Mouse (Mus musculus) heart, embryonic 11.5 days (tissue): ENCODE measurements around the gene Cbx5. TPM values are rescaled to one million over a fixed set of nuclear protein-coding genes. Genes with fewer than 3 reads are reported as not detected.
"Not testable (repeated sequence)": the region's sequence is repeated elsewhere in the genome, so short reads cannot be mapped to it uniquely, and the experiment has no call there.

Experiments used
- ATAC-seq: fragments of 200-750 bp; cut with Nextera tagmentation; replicated peaks from 2 replicates; pipeline ENCODE4 v1.8.0; 2017; ENCODE audit warnings: moderate library complexity; ENCODE audit not compliant: insufficient number of reproducible peaks, low FRiP score, low TSS enrichment
- H3K27ac ChIP-seq: fragments of 300-500 bp; sonication (generic); 2 replicates; pipeline ENCODE4 v1.5.1; 2014; ENCODE audit warnings: mild to moderate bottlenecking, low read depth, low read length
- H3K27me3 ChIP-seq: fragments of 300-500 bp; sonication (generic); 2 replicates; pipeline ENCODE4 v1.6.1; 2014; ENCODE audit warnings: mild to moderate bottlenecking, low read length, mixed read lengths; ENCODE audit not compliant: control insufficient read depth, insufficient read depth
- H3K36me3 ChIP-seq: fragments of 300-500 bp; sonication (generic); 2 replicates; pipeline ENCODE4 v1.6.1; 2014; ENCODE audit warnings: mild to moderate bottlenecking, low read length, moderate library complexity, mixed read lengths; ENCODE audit not compliant: control insufficient read depth, insufficient read depth
- H3K4me1 ChIP-seq: fragments of 300-500 bp; sonication (generic); 2 replicates; pipeline ENCODE4 v1.6.1; 2014; ENCODE audit warnings: low read length; ENCODE audit not compliant: control insufficient read depth, insufficient read depth
- H3K4me2 ChIP-seq: fragments of 300-500 bp; sonication (generic); 2 replicates; pipeline ENCODE4 v1.6.1; 2014; ENCODE audit warnings: mild to moderate bottlenecking, moderate library complexity
- H3K4me3 ChIP-seq: fragments of 300-500 bp; sonication (generic); 2 replicates; pipeline ENCODE4 v1.5.1; 2014; ENCODE audit warnings: low read depth, low read length
- H3K9ac ChIP-seq: fragments of 300-500 bp; sonication (generic); 2 replicates; pipeline ENCODE4 v1.6.1; 2014; ENCODE audit warnings: mild to moderate bottlenecking, low read depth, low read length, moderate library complexity
- H3K9me3 ChIP-seq: fragments of 300-500 bp; sonication (generic); replicated peaks from 2 replicates; pipeline ENCODE4 v1.6.1; 2016; ENCODE audit warnings: low read length; ENCODE audit not compliant: control insufficient read depth
- WGBS: fragments of 180-500 bp; shearing (Covaris S2); extraction: QIAGEN DNeasy Blood & Tissue Kit; methylation state at CpG from one replicate; pipeline ENCODE4 v1.1.7; 2014; ENCODE audit not compliant: insufficient replicate concordance; 5-methylcytosine and 5-hydroxymethylcytosine counted together
- polyA plus RNA-seq: library from polyadenylated mRNA; unstranded; fragments of >200 nt; fragmentation: Nextera tagmentation; extraction: Ambion mirVana; gene quantifications from 2 replicates; pipeline ENCODE4 v1.2.1, GENCODE M21; 2014

Cbx5 gene
- polyA plus RNA-seq, 1 experiment from 2014 or later = 139 TPM

DNA sequence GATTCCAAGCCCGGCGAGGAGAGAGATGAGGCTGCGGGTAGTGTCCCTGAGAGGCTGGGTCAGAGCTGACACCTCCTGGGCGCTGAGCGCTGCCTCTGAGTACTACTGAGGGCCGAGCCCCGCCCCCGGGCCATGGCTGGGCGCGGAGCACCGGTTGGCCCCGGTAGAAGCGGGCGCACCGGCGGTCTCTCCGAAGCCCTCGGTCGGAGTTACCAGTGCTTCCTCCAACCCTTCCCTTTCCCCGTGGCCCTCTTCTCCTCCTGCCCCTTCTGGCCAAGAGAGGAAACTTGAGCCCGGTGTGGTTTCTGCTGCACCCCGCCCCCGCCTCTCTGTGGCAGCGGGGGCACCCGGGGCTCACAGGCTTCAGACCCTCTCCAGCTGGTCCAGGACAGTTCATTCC is 15.6 kb upstream of the Cbx5 start:
- Histone ChIP-seq H3K4me3 (peak overlapping the region; percentile 57), H3K9me3 (no peaks in the 10 kb centered on the region), H3K27ac (peak overlapping the region; percentile 52), H3K27me3 (no peaks in the 10 kb centered on the region), H3K36me3 (no peaks in the 10 kb centered on the region), H3K4me2 (peak overlapping the region; percentile 89), H3K4me1 (peaks cover 23% of the 10 kb centered on the region), H3K9ac (peak overlapping the region; percentile 79)
- WGBS = under 1% methylated on average over 25 of the region's 25 CpGs
- ATAC-seq = peak; percentile 47

DNA sequence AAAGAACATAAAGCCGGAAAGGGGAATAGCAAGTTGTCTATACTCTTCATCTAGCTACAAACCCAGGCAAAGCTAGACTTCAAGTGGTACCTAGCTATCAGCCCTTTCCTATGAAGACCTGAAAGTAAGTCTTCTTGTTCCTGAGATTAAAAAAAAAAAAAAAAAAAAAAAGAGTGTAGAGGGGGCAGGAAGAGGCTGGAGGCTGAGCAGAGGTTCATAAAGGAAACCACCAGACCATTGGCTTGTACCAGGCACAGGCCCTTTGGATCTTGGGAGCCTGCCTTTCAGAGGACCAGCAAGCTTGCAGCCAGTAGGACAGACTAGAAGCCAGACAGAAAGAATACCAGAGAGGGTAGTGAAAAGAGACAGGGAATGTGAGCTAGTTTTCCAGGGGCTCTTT is 13.7 kb upstream of the Cbx5 start:
- H3K9me3 ChIP-seq = no peaks in the 10 kb centered on the region
- peak overlapping the region; percentile 64 for H3K27ac ChIP-seq
- H3K9ac ChIP-seq = peak overlapping the region; percentile 58; the same call in 1 of the 2 replicates
- H3K27me3 ChIP-seq = no peaks in the 10 kb centered on the region
- no peak for ATAC-seq
- H3K4me2 ChIP-seq = peak overlapping the region; percentile 58
- WGBS = 95% methylated on average over 1 of the region's 1 CpGs
- peaks cover 7% of the 10 kb centered on the region; the same call in 1 of the 2 replicates for H3K36me3 ChIP-seq
- H3K4me3 ChIP-seq = peak overlapping the region; percentile 57
- peaks cover 18% of the 10 kb centered on the region for H3K4me1 ChIP-seq

DNA sequence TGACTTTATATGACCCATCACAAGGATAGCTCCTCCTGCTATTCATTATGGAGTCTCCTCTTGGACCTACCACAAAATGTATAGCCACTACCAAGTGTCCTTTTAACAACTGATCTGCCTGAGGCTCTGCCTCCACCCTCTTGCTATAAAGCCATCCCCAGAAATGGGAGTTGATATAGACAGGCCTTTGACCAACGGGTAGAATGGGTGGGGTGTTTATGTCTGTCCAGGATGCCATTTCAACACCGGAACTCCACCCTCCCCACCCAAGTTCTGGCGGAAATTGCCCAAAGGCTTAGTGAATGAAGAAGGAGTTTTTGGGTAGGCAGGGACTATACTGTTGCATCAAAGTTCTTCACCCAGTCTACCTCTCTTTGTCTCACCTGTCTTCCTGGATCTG is 13.0 kb upstream of the Cbx5 start:
- no peaks in the 10 kb centered on the region for H3K27me3 ChIP-seq
- peak overlapping the region; percentile 57 for H3K4me3 ChIP-seq
- peaks cover 12% of the 10 kb centered on the region for H3K4me1 ChIP-seq
- ATAC-seq = peak; percentile 36; the same call in 1 of the 2 replicates
- H3K9me3 ChIP-seq = no peaks in the 10 kb centered on the region
- H3K9ac ChIP-seq = peak overlapping the region; percentile 12; the same call in 1 of the 2 replicates
- peak overlapping the region; percentile 58 for H3K4me2 ChIP-seq
- WGBS = 71% methylated on average over 3 of the region's 3 CpGs
- H3K27ac ChIP-seq = peak overlapping the region; percentile 76
- H3K36me3 ChIP-seq = peaks cover 13% of the 10 kb centered on the region; the same call in 1 of the 2 replicates

DNA sequence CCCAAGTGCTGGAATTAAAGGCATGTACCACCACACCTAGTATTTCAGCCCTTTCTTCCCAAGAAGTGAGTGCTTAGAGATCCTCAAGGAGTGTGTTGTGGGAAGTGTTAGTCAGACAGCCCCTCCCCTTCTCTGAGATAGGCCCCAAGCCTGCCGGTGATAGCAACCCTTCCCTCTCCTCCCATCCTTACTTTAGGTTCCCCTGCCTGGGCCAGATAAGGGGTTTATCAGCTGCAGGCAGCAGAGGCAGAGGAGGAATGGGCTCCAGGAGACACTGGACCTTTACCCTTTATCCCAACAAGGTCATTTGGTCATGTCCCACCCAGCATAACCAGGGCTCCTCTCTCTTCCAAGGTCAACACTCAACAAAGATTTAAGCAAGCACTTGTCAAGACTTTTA is 12.0 kb upstream of the Cbx5 start:
- Histone ChIP-seq H3K27me3 (no peaks in the 10 kb centered on the region), H3K4me2 (peak overlapping the region; percentile 58), H3K4me1 (peaks cover 9% of the 10 kb centered on the region), H3K9ac (no peak overlapping the region), H3K36me3 (peaks cover 22% of the 10 kb centered on the region), H3K27ac (peak overlapping the region; percentile 76), H3K4me3 (peak overlapping the region; percentile 16; the same call in 1 of the 2 replicates), H3K9me3 (no peaks in the 10 kb centered on the region)
- peak; percentile 67 for ATAC-seq
- WGBS = 4% methylated on average over 1 of the region's 1 CpGs

DNA sequence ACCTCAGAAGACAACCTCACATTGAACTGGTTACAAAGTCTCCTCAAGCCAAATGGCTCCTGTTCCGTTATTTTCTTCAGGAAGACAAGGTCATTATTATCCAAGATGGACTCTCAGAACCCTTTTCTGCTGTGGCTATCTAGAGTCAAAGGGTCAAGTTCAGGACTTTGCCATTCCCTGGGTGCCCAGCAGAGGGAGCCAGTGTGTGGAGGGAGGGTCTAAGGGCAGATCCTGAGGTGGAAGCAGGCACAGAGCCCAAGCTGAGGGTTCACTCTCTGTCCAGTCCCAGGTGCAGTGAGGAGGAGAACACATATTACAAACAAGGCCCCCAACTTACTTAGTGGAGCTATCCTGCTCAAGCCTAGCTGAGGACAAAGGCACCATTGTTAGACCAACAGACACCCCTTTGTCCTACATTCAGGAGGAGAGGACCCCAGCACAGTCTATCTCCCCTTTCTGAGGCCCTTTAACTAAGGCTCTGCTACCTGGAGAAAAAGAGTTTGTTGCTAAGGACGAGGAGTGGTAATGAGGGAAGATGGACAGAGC is 10.7 kb upstream of the Cbx5 start:
- no peak for ATAC-seq
- peak overlapping the region; percentile 58 for H3K4me2 ChIP-seq
- peaks cover 32% of the 10 kb centered on the region for H3K36me3 ChIP-seq
- H3K4me3 ChIP-seq = peak overlapping the region; percentile 16
- no peaks in the 10 kb centered on the region for H3K27me3 ChIP-seq
- H3K27ac ChIP-seq = peak overlapping the region; percentile 50
- WGBS = 30% methylated on average over 2 of the region's 2 CpGs
- peaks cover 9% of the 10 kb centered on the region for H3K4me1 ChIP-seq
- no peaks in the 10 kb centered on the region for H3K9me3 ChIP-seq
- peak overlapping the region; percentile 60 for H3K9ac ChIP-seq

DNA sequence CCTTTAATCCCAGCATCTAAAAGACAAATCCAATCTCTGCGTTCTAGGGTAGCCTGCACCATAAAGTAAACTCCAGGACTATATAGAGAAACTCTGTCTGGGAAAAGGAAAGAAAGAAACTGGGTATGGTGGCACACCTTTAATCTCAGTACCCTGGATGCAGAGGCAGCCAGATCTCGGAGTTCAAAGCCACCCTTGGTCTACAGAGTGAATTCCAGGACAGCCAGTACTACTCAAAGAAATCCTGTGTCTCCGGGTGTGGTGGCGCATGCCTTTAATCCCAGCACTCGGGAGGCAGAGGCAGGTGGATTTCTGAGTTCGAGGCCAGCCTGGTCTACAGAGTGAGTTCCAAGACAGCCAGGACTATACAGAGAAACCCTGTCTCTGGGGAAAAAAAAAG is 9.9 kb upstream of the Cbx5 start:
- H3K9me3 ChIP-seq, H3K4me3 ChIP-seq, H3K4me1 ChIP-seq, ATAC-seq, H3K27ac ChIP-seq, H3K9ac ChIP-seq, H3K4me2 ChIP-seq, H3K27me3 ChIP-seq: not testable (repeated sequence)
- 88% methylated on average over 6 of the region's 6 CpGs for WGBS
- peaks cover 33% of the 10 kb centered on the region for H3K36me3 ChIP-seq

DNA sequence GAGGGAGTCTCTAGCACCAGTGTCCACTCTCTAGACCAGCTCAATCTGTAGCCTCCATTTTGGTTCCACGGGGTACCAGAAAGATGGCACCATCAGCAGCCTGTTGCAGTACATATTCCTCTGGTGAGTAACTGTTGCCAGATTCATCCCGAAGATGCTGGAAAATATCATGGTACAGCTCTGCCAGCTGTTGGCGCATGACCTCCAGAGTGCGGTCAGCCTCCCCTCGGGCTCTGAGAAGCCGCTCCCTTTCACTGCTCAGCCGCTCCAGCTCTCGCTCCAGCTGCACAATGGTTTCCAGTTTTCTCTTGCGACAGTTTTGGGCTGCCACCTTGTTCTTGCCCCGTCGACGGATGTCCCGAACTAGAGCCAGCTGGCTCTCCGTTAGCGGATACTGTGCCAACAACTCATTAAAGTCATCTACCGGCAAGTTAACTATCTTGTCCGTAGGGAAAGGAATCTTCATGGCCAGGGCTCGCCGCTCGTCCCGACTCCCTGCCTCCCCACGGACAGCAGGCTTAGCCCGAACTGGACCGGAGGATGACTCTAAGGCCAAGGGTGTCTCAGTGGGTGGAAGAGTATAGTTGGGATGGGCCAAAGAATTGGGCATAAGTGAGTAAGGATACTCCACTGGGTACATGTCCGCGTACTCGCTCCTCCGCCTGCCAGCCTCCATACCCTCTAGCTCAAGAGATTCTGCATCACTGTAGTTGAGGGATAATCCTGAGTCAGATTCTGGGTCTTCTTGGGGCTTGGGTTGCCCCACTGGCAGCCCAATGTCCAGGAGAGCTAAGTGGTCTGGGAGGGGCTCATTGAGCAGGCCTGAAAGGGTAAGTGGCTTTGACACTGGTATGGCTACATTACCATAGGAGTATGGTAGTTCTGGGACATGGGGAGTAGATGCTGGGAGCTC is 9.0 kb upstream of the Cbx5 start:
- 84% methylated on average over 28 of the region's 28 CpGs for WGBS
- no peak overlapping the region for H3K9ac ChIP-seq
- no peak for ATAC-seq
- H3K4me2 ChIP-seq = no peak overlapping the region
- no peak overlapping the region for H3K27ac ChIP-seq
- no peaks in the 10 kb centered on the region for H3K27me3 ChIP-seq
- peaks cover 33% of the 10 kb centered on the region for H3K36me3 ChIP-seq
- no peak overlapping the region for H3K4me3 ChIP-seq
- H3K4me1 ChIP-seq = peaks cover 11% of the 10 kb centered on the region
- no peaks in the 10 kb centered on the region for H3K9me3 ChIP-seq

DNA sequence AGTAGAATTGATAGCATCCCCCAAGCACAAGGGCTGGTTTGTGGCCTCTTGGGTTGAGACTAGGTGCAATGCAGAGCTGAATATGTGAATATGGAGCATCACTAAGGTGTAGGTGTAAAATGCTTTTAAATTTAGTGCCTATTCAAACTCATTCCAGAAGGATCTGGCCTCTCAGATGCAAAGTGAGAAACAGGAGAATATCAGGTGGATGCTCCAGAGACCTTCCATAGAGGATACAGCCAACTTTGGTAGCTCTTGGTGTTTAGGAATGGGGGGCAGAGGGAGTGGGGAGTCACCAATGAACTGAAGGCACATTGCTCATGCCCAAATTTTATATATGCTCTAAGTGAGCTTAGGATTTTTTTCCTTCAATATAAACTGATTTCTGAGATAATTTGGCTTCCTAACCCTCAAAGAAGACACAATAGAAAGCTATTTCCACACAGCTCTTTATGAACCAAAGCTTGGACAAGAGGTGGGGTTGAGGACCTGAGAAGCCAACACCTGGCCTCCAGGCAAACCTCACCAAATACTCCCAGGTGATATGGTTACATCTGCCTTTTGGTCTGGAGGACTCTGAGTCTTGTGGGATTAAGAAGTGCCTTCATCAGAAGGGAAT is 8.3 kb upstream of the Cbx5 start:
- Histone ChIP-seq H3K9me3 (no peaks in the 10 kb centered on the region), H3K27me3 (no peaks in the 10 kb centered on the region), H3K4me3 (no peak overlapping the region), H3K36me3 (peaks cover 37% of the 10 kb centered on the region), H3K27ac (no peak overlapping the region), H3K4me1 (peaks cover 19% of the 10 kb centered on the region), H3K4me2 (no peak overlapping the region), H3K9ac (no peak overlapping the region)
- no peak for ATAC-seq
